Mouse (Mus musculus): ENCODE data around the gene Abcc3.

Abcc3 gene

DNA sequence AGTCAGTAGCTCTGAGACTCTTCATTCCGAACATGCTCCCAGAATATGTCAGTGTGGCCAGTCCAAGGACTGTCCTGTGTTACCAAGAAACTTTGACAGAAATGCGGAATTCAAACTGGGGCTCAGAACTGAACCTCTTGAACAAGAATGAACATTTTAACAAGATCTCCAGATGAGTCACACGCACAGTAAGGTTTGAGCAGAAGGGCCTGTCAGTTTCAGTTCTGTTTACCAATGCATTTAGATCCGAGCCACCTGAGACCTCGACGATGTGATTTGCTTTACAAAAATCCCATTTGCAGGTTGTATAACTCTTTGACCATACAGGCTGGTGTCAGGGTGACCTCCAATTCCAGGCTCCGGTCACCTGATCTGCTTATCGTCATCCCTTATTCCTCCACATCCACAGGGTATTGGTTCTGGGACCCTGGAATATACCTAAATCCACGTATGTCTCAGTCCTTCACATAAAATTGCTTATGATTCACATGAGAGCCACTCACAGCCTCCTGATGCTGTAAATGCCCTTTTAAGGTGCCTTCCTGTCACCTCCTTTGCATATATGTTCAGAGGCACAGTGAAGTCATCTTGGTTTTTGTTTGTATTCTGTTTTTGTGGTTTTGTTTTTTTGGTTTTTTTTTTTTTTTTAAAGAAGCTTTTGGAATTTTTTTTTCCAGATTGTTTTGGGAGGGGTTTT lies 37.1 kb downstream of the Abcc3 start:
- DNase-seq (ENCODE audit: low read depth in 1 of 2, low spot score in 2 of 2): no peak

DNA sequence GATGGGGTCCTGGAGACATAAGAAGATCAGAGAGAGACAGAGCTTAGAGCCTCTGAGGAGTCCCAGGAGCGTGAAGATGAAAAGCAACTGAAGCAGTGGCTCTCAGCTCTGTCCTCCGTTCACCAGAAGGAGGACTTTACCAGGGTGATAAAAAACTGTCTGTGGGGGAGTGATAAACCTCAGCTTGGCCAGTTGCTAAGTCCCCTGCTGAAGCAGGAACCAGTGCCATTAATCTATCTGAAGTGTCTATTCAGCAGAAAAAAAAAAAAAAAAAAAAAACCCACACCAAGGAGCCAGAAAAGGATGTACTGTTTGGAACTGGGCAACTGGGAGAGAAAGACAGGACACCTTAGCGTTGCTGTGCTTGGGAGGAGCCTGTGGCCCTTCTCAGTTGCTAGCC lies 41.7 kb downstream of the Abcc3 start:
- no peak for DNase-seq (ENCODE audit: low read depth in 1 of 2, low spot score in 2 of 2)

DNA sequence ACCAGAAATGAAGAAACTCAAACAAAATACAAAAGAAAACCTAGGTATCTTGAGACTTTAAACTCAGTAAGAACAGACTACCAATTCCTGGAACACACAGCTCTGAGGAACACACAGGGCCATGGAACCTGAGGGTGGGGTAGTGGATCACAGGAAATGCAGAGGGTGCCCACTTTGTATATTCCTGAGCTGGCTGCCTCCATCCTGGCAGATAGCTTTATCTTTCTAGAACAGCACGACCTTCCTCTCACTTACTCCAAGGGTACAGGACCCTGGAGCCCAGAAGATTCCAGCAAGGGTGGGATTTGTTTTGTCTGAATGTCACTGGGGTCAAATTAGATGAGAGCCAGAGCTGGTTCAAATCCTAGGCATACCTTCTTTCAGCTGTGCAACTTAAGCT lies 42.5 kb downstream of the Abcc3 start:
- DNase-seq (ENCODE audit: low read depth in 1 of 2, low spot score in 2 of 2): no peak

DNA sequence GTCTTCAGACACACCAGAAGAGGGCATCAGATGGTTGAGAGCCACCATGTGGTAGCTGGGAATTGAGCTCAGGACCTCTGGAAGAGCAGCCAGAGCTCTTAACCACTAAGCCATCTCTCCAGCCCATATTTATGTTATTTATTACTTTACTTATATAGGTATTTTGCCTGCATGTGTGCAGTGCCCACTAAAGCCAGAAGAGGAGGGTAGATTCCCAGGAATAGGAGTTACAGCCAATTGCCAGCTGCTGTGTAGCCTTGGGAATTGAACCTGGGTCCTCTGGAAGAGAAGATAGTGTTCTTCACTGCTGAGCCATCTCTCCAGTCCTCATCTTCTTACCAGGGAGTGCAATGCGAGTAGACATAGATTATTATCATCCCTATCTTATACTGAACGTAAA lies 43.0 kb downstream of the Abcc3 start:
- no peak for DNase-seq (ENCODE audit: low read depth in 1 of 2, low spot score in 2 of 2)

DNA sequence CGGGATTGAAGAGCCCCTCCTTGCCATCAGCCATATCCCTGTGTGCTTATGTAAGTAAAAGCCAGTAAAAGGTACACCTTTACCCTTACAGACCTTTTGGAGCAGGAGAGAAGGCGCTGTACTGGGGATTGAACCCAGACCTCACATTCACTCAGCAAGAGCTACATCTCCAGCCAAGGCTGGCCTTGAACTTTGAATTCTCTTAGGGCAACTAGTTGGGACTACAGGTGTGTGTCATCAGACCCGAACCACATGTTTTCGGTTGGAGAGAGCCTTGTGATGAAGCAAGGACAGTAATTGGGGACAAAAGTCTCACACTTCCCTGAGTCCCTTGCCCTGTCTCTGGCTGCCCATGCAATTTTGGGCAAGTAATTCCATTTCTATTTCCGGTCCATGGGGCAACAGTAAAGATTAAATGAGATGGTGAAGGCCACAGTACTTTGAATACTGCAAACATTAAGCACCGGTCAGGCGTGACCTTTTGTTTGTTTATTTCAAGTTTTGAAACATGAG lies 45.7 kb downstream of the Abcc3 start:
- DNase-seq (ENCODE audit: low read depth in 1 of 2, low spot score in 2 of 2): no peak

DNA sequence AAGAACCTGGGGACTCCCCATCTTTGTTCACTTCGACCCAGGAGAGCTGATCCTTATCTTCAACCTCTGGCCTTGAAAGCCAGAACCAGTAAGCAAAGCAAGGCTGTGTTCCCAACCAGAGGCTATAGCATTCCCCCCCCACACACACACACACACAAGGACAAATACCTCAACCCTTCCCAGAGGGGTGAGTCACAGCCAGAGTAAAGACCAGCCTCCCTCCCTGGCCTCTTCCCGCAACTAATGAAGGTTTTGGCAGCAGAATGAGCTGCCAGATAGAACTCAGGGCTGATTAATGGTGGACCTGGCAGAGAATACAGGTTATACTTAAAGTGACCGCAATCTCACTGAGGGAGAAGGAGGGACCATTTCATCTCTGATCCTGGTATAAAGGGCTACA lies 46.2 kb downstream of the Abcc3 start:
- no peak for DNase-seq (ENCODE audit: low read depth in 1 of 2, low spot score in 2 of 2)

DNA sequence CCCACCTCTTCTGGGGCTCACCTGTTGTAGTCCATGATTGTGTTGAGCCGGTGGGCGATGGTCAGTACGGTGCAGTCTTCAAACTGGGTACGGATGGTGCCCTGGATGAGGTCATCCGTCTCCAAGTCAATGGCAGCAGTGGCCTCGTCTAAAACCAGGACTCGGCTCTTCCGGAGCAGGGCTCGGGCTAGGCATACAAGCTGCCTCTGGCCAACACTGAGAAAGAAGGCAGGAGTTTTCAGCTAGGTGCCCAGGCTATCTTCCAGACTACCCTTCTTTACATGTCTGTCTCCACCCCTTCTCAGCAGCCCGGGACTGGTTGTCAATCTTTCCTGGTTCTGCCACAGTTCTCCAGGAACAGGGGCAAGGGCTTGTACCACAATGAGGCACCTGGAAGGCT lies 46.9 kb downstream of the Abcc3 start:
- DNase-seq (ENCODE audit: low read depth in 1 of 2, low spot score in 2 of 2): no peak

DNA sequence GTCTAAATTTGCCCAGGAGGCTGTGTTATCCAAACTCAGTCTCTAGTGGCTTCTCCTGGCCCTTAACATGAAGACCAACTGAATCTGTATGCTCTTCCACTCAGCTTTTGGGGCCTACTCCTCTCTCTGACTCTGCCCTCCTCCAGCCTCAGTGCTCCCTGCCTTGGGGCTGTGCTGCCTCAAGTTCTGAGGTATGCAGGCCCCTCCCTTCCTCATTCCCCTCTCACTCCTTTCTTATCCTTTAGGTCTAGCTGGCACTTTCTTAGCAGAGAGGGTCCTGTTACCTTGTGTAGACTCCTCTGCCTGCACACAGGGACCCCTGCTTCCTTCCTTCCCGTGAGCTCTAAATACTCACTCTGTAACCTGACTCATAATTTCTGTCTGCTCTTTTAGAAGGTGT lies 48.3 kb downstream of the Abcc3 start:
- DNase-seq (ENCODE audit: low read depth in 1 of 2, low spot score in 2 of 2): no peak

DNA sequence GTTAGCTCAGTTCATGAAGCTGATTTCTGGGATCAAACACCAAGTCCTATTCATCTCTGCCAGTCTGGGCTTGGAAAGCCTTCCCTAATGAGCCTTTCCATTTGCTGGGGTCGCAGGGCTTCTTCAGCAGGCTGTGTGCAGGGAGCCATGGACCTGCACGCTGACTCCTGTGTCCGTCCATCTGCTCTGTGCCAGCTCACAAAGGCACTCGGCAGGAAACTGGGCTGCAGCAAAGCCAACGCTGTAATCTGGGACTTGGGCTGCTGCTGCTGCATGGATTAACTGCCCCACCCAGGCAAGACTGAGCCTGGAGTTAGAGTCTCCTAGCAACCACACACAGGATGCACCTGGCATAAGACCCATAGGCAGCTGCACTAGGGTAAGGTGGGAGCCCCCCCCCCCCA lies 48.8 kb downstream of the Abcc3 start:
- DNase-seq (ENCODE audit: low read depth in 1 of 2, low spot score in 2 of 2): no peak

DNA sequence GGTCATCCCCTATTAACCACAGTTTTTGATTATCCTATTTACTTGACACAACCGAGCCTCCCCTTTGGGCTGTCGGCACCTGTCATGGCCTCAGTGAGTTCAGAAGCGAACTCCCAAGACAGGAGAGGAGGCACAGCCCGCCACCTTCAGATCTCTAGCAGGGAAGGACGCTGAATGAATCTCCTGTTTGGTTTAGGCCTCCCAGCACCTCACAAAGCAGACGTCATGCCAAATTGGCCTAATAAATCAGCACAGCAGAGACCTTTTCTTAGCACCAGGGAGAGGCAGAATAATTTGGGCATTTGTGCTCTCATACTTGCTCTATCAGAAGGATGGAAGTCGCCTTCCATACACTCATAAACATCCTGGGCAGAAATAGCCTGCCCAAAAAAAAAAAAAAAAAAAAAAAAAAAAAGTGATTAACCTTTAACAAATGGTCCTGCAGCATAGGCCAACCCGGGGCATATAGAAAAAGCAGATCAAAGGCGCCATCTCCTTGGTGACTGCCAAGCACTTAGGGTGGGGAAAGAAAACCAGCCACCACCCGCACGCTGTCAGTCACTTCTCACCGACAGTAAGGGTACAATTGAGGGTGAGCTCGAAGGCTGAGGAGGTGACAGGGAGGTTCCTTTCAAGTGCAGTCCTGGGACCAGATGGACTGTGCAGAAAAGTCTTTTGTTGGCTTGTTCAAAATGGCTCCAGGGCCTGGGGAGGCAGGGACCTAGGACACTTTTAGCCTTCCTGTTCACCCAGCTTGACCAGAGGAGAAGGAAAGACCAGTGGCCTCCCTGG lies 50.5 kb downstream of the Abcc3 start:
- no peak for DNase-seq (ENCODE audit: low read depth in 1 of 2, low spot score in 2 of 2)

DNA sequence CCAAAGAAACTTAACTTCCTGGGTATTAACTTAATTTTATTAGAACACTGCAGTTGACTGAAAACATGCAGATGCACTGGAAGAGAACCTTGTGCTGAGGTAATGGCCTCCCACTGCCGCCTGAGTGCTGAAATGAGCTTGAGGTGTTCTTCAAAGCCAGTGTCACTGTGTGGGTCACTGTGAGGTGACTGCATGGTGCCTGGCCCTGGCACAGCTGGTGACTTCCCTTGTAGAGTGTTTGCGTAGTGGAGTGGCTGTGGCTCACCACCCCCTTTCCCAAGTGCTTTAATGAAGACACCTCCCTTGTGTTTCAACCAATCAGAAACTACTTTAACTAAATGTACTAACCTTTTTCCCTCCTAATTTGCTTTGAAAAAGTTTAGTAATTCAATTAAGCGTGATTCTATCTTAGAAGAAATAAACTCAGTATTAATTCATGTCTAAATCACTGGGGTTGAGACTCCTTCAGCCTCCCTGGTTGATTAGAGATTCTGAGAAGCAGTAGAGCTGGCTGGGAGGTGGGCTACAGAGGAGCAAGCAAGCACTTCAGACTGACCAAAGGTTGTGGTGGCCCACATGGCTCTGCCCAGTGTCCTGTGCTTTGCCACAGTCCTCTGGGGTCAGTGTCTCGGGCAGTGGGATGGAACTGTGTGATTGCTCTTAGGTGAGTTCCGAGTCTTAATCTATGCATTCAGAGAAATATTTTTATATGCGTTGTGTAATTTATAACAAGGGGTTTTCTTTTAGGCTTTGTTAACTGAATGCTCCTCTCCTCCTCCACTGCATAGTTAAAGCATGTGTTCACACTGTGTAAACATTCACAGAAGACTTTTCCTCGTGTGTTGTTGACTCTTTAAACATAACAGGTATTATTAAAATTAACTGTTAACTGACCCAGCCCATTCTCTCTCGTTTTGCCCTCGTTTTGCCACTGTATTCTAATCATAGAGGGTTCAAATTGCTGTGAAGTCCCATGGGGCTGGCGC lies 51.6 kb downstream of the Abcc3 start:
- DNase-seq (ENCODE audit: low read depth in 1 of 2, low spot score in 2 of 2): no peak

DNA sequence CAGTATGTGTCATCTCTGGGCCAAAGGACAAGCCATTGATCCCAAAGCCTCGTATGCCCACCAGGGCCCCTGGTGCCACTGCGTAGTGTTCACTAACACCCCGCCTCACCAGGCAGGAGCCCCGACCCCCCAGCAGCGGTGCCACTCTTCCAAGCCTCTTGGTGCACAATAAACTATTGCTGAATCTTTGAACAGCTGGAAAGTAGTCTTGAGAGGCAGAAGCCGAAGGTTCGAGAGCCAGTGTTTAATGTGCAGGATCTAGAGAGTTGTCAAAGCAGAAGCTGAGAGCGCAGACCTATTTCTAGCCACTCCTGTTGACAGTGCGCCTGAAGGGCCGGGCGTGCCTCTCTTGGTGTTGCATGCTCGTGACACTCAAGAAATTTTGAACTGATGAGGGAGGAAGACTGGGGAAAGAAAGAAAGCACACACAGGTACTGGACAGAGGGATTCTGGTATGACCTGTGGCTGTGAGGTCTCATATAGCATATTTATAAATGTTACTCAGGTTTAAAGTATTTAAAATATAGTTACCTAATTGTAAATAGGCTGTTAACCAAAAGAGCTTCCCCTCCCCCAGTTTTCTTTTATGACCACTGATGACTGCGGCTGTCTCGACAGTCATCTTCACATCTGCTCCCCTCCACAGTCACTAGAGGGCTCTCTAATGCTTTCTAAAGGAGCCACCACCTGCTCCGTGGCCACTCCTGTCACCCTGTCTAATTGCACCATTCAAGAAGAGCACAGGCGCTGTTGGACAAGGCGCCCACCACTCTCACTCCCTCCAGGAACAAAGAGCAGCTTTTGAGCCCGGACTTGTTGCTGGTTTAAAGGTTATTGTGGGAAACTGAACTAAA lies 52.8 kb downstream of the Abcc3 start:
- DNase-seq (ENCODE audit: low read depth in 1 of 2, low spot score in 2 of 2): no peak

DNA sequence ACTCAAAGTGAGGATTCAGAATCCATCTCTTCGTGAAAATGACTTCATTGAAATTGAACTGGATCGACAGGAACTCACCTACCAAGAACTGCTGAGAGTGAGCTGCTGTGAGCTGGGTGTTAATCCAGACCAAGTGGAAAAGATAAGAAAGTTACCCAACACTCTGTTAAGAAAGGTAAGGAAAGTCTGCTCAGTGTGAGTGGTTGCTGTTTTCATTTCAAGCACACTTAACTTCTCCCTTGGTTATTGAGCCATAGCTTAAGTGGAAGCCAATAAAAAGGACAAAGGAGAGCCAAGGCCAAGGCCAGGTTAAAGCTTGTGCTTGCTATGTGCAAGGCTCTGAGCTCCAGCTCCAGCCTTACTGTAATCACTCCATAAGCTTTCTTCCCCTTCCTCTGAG lies 54.5 kb downstream of the Abcc3 start:
- DNase-seq (ENCODE audit: low read depth in 1 of 2, low spot score in 2 of 2): no peak

DNA sequence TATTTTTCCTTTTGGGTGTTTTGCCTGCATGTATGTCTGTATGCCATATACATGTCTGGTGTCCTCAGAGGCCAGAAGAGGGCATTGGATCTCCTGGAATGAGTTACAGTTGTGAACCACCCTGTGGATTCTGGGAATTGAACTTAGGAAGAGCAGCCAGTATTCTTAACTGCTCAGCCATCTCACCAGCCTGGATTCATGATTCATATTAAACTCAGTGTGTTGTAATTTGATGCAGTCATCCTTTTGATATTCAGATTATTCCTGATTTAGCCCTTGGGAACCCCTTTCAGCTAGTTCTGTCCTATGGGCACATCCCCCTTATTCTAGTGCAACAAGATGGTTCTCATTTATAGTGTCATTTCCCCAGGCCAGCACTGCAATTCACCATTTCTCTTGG lies 56.2 kb downstream of the Abcc3 start:
- no peak for DNase-seq (ENCODE audit: low read depth in 1 of 2, low spot score in 2 of 2)

DNA sequence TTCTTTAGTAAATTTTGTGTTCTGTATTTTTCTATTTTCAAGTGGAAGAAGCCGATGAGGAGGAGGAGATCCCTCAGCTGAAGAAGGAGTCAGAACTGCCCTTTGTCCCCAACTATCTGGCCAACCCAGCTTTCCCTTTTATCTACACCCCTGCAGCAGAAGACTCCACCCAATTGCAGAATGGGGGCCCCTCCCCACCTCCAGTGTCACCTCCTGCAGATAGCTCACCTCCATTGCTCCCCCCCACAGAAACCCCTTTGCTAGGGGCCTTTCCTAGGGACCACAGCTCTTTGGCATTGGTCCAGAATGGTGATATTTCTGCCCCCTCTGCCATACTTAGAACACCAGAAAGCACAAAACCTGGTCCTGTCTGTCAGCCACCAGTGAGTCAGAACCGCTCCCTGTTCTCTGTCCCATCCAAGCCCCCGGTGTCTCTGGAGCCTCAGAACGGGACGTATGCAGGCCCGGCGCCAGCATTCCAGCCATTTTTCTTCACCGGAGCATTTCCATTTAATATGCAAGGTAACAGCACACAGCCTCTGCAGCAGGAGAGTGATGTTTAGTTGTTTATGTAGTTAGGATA lies 58.3 kb downstream of the Abcc3 start:
- no peak for DNase-seq (ENCODE audit: low read depth in 1 of 2, low spot score in 2 of 2)

DNA sequence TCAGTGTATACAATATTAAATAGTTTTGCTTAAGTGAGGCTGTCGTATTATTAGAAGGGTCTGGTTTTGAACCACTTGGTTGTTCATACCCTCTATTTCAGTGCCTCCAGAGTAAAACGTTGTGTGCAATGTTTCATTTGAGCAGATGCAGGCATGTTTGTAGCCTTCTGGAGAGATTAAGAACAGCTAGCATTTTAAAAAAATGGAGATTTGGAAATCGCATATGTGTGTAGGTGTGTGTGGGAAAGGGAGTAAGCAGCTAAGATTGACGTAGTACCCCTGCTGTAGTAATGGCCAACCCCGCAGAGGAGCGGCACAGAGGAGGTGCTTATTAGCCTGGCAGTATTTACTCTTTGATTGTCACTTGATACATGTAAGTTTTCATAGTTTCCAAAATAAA lies 60.1 kb downstream of the Abcc3 start:
- no peak for DNase-seq (ENCODE audit: low read depth in 1 of 2, low spot score in 2 of 2)

DNA sequence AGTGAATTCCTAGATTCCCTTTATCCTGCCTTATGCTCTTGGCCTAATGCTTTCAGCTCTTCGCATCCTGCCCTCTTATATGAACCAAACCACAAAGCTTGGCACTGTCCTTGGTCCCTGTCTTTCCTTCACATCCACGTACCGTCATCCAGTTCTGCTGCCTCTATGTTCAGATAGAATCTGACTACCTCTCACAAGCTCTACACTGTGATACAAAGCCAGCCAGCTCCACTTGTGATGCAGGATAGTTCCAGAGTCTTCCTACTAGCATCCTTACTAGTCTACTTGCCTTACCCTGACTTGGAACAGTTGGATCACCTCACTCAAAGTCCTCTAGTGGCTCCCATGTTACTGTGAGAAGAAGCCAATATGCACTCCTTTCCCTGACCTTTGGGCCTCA lies 62.6 kb downstream of the Abcc3 start:
- no peak for DNase-seq (ENCODE audit: low read depth in 1 of 2, low spot score in 2 of 2)

DNA sequence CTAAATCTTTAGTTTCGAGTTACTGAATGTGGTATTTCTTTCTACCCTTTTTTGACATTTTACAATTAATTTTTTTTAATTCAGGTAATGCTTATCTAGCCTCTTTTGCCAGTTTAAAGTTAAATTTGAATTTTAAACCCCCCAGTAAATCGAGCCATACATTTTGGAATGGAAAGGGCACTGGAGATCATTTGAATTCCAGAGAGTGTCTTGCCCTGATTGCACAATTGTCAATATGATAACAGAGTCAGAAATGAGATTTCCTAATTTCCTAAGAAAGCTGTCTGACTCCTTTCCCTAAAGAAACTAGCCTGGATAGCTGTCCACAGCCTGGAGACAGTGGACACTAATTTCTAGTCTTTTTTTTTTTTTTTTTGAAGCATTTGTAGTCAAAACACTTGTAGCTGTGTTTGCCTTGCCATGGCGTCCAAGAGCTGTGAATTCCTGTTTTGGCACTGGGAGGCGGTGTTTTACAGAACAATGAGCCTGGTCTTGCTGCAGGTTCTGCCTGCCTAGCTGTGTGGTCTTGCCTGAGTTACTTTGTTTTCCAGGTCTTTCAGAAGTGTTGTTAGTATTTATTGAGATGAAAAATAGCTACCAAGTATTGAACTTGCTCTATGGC lies 63.4 kb downstream of the Abcc3 start:
- no peak for DNase-seq (ENCODE audit: low read depth in 1 of 2, low spot score in 2 of 2)

DNA sequence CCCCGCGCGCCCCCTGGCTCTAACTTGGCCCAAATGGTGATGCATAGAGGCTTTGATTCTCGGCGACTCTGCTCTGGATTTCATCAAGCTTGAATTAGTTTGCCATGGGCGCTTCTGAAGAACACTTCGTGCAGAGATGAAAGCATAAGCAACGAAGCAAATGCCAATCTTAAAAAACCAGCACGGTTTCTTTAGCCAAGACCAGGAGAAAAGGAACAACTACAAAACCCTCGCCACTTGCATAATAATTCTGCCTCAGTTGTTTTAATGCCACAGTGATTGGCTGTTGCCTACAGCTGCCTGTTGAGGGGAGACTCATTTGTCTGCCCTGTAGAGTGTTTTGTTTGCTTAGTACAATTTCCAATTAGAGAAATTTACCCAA lies 64.2 kb downstream of the Abcc3 start:
- no peak for DNase-seq (ENCODE audit: low read depth in 1 of 2, low spot score in 2 of 2)
